11 mouse cellular contexts compared by ENCODE assay signal in the genomic region with DNA sequence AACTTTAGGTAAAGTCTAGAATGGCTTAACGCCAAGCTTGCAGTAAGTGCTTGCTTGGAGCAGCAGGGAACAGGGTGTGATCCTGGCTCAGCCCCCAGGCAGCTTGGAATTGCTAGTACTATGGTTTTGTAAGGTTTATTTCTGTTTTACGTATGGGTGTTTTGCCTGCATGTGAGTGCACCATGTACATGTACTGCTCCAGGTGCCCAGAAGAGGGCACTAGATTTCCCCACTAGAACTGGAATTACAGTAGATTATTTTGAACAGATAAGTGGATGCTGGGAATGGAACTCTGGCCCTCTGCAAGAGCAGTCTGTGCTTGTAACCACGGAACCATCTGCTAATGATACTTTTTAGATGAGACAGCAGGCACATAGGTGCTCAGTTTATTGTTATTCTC.
DNase-seq lines count a peak whose midpoint lies in the region; TF ChIP-seq lines count a peak whose summit lies in the region.
"Had no signal": no experiment of that assay in that cellular context is flagged by ENCODE, and none has a peak within 500 bp of the region (broad histone marks: within the 10 kb centered on the region; RNA-seq: fewer than 3 reads in every experiment).

No protein-coding gene starts in this region.

- TF ChIP-seq CTCF in gastrocnemius, adult 2 months (IDR thresholded peaks at IDR 0.05), result peak; percentile 38

- DNase-seq in gastrocnemius, adult 2 months, result no peak
- no peak for DNase-seq in gastrocnemius, postnatal 10 days
- DNase-seq in lung, postnatal 36 days, result peak; percentile 30
- no peak for DNase-seq in lung, postnatal 14 days
- DNase-seq in brain, adult 2 months (ENCODE audit: low read depth, low spot score), result peak; percentile 12
- DNase-seq in thymus, postnatal 25 days, result peak; percentile 25
- DNase-seq in gastrocnemius, postnatal 25 days, result no peak
- no peak for DNase-seq in right cerebral cortex, postnatal 4 days
- DNase-seq: right cerebral cortex, adult 18-20 months had no signal

- no peak overlapping the region for H3K4me3 ChIP-seq in gastrocnemius, adult 2 months
- H3K4me3 ChIP-seq: embryonic facial prominence, embryonic 13.5 days; limb, embryonic 15.5 days had no signal

- intact Hi-C loops in gastrocnemius, adult 2 months (cut with DNase I), result no loop called here

- no peak overlapping the region for H3K27ac ChIP-seq in gastrocnemius, adult 2 months
- H3K27ac ChIP-seq: embryonic facial prominence, embryonic 13.5 days; limb, embryonic 15.5 days had no signal

Comparison
In these comparisons a context has a peak if more than half of its experiments do, and no peak if none do; other contexts are left out.
1. DNase-seq: peak in lung, postnatal 36 days (single experiment), brain, adult 2 months (single experiment) and thymus, postnatal 25 days (single experiment); none in gastrocnemius, adult 2 months (single experiment), gastrocnemius, postnatal 10 days (single experiment), lung, postnatal 14 days (single experiment), gastrocnemius, postnatal 25 days (single experiment) and right cerebral cortex, postnatal 4 days (single experiment).